Mouse (Mus musculus) liver, embryonic 13.5 days (tissue): ENCODE measurements at regions not wholly inside any gene's neighbourhood (a gene's known extent, or its start where the extent isn't known, plus 50 kb on each side); places are given as distances from the start of the nearest gene placed in this dataset.

Source experiments
- ATAC-seq: fragments of 200-750 bp; cut with Nextera tagmentation; 2 replicates; pipeline ENCODE4 v1.8.0; 2017; ENCODE audit warnings: low read depth, mild to moderate bottlenecking, moderate number of reproducible peaks, moderate library complexity
- DNase-seq: peaks from one replicate; pipeline ENCODE4 v3.0.0; 2022
- H3K27ac ChIP-seq: fragments of 300-500 bp; sonication (generic); 2 replicates; pipeline ENCODE4 v1.5.1; 2015; ENCODE audit warnings: moderate library complexity, mild to moderate bottlenecking, inconsistent platforms
- H3K27me3 ChIP-seq: fragments of 300-500 bp; sonication (generic); 2 replicates; pipeline ENCODE4 v1.6.1; 2015; ENCODE audit warnings: mild to moderate bottlenecking, inconsistent platforms
- H3K36me3 ChIP-seq: fragments of 300-500 bp; sonication (generic); 2 replicates; pipeline ENCODE4 v1.6.1; 2015; ENCODE audit warnings: mild to moderate bottlenecking, inconsistent platforms
- H3K4me1 ChIP-seq: fragments of 300-500 bp; sonication (generic); replicated peaks from 2 replicates; pipeline ENCODE4 v1.6.1; 2015; ENCODE audit warnings: inconsistent platforms
- H3K4me2 ChIP-seq: fragments of 300-500 bp; sonication (generic); 2 replicates; pipeline ENCODE4 v1.6.1; 2015; ENCODE audit warnings: inconsistent platforms, mild to moderate bottlenecking, moderate library complexity
- H3K4me3 ChIP-seq: fragments of 300-500 bp; sonication (generic); replicated peaks from 2 replicates; pipeline ENCODE4 v1.5.1; 2015; ENCODE audit warnings: mild to moderate bottlenecking, inconsistent platforms
- H3K9ac ChIP-seq: fragments of 300-500 bp; sonication (generic); 2 replicates; pipeline ENCODE4 v1.6.1; 2015; ENCODE audit warnings: mild to moderate bottlenecking, inconsistent platforms
- H3K9me3 ChIP-seq: fragments of 300-500 bp; sonication (generic); replicated peaks from 2 replicates; pipeline ENCODE4 v1.6.1; 2016; ENCODE audit warnings: inconsistent platforms
- WGBS: fragments of 180-500 bp; shearing (Covaris S2); methylation state at CpG from one replicate; pipeline ENCODE4 v1.1.7; 2015; ENCODE audit not compliant: insufficient replicate concordance; 5-methylcytosine and 5-hydroxymethylcytosine counted together

GRCm38 (mm10) chr2:147277636-147278035 lies 83.6 kb upstream of the Nkx2-2 start:
- 60% methylated on average over 4 of the region's 4 CpGs for WGBS
- Histone ChIP-seq H3K36me3 (no peaks in the 10 kb centered on the region), H3K27me3 (no peaks in the 10 kb centered on the region)

GRCm38 (mm10) chr2:147269171-147269570 lies 75.1 kb upstream of the Nkx2-2 start:
- 43% methylated on average over 1 of the region's 1 CpGs for WGBS
- Histone ChIP-seq H3K36me3 (no peaks in the 10 kb centered on the region), H3K4me1 (no peaks in the 10 kb centered on the region), H3K4me3 (no peak overlapping the region), H3K4me2 (no peak overlapping the region), H3K27ac (no peak overlapping the region), H3K9ac (no peak overlapping the region), H3K9me3 (no peaks in the 10 kb centered on the region), H3K27me3 (no peaks in the 10 kb centered on the region)
- ATAC-seq (no peak), DNase-seq (no peak)

More at GRCm38 (mm10) chr2:147277636-147278035, 83.6 kb upstream of the Nkx2-2 start:
- Histone ChIP-seq H3K9me3 (no peaks in the 10 kb centered on the region), H3K9ac (no peak overlapping the region), H3K27ac (no peak overlapping the region), H3K4me1 (no peaks in the 10 kb centered on the region), H3K4me2 (no peak overlapping the region), H3K4me3 (no peak overlapping the region)
- ATAC-seq (no peak), DNase-seq (no peak)

GRCm38 (mm10) chr2:147267901-147268300 lies 73.9 kb upstream of the Nkx2-2 start:
- no peak for ATAC-seq
- WGBS, result 60% methylated on average over 5 of the region's 5 CpGs
- no peak for DNase-seq

GRCm38 (mm10) chr2:147267257-147267656 lies 73.2 kb upstream of the Nkx2-2 start:
- WGBS, result 67% methylated on average over 3 of the region's 3 CpGs
- Histone ChIP-seq H3K36me3 (no peaks in the 10 kb centered on the region), H3K9ac (no peak overlapping the region), H3K27ac (no peak overlapping the region), H3K9me3 (no peaks in the 10 kb centered on the region), H3K27me3 (no peaks in the 10 kb centered on the region), H3K4me2 (no peak overlapping the region), H3K4me1 (no peaks in the 10 kb centered on the region), H3K4me3 (no peak overlapping the region)
- no peak for ATAC-seq
- no peak for DNase-seq

More at GRCm38 (mm10) chr2:147267901-147268300, 73.9 kb upstream of the Nkx2-2 start:
- Histone ChIP-seq H3K4me1 (no peaks in the 10 kb centered on the region), H3K9ac (no peak overlapping the region), H3K9me3 (no peaks in the 10 kb centered on the region), H3K27me3 (no peaks in the 10 kb centered on the region), H3K4me2 (no peak overlapping the region), H3K36me3 (no peaks in the 10 kb centered on the region), H3K27ac (no peak overlapping the region), H3K4me3 (no peak overlapping the region)

- peak; percentile 14 for DNase-seq
- no peaks in the 10 kb centered on the region for H3K4me1 ChIP-seq
- no peak for ATAC-seq
- 13% methylated on average over 6 of the region's 6 CpGs for WGBS
- H3K9me3 ChIP-seq, result no peaks in the 10 kb centered on the region
- no peak overlapping the region for H3K27ac ChIP-seq
- no peaks in the 10 kb centered on the region for H3K36me3 ChIP-seq
- no peak overlapping the region for H3K4me2 ChIP-seq
- H3K4me3 ChIP-seq, result no peak overlapping the region
- H3K27me3 ChIP-seq, result no peaks in the 10 kb centered on the region
- H3K9ac ChIP-seq, result no peak overlapping the region
Observed at GRCm38 (mm10) chr2:147256696-147257095, 62.7 kb upstream of the Nkx2-2 start.

GRCm38 (mm10) chr2:147254944-147255343 lies 60.9 kb upstream of the Nkx2-2 start:
- ATAC-seq (no peak), DNase-seq (no peak)
- Histone ChIP-seq H3K4me1 (no peaks in the 10 kb centered on the region), H3K9me3 (no peaks in the 10 kb centered on the region), H3K36me3 (no peaks in the 10 kb centered on the region), H3K9ac (no peak overlapping the region), H3K4me3 (no peak overlapping the region), H3K27ac (no peak overlapping the region), H3K4me2 (no peak overlapping the region), H3K27me3 (no peaks in the 10 kb centered on the region)
- WGBS, result 54% methylated on average over 3 of the region's 3 CpGs

- no peak overlapping the region for H3K4me3 ChIP-seq
- WGBS, result 60% methylated on average over 5 of the region's 5 CpGs
- no peak overlapping the region for H3K9ac ChIP-seq
- no peaks in the 10 kb centered on the region for H3K36me3 ChIP-seq
- no peak for ATAC-seq
- no peaks in the 10 kb centered on the region for H3K27me3 ChIP-seq
- H3K27ac ChIP-seq, result no peak overlapping the region
- DNase-seq, result no peak
- no peaks in the 10 kb centered on the region for H3K4me1 ChIP-seq
- no peaks in the 10 kb centered on the region for H3K9me3 ChIP-seq
- no peak overlapping the region for H3K4me2 ChIP-seq
Observed at GRCm38 (mm10) chr2:147254137-147254536, 60.1 kb upstream of the Nkx2-2 start.

GRCm38 (mm10) chr2:147247981-147248514 lies 54.0 kb upstream of the Nkx2-2 start:
- Histone ChIP-seq H3K27me3 (no peaks in the 10 kb centered on the region), H3K4me2 (no peak overlapping the region), H3K4me1 (no peaks in the 10 kb centered on the region), H3K4me3 (no peak overlapping the region), H3K36me3 (no peaks in the 10 kb centered on the region), H3K9me3 (no peaks in the 10 kb centered on the region), H3K9ac (no peak overlapping the region), H3K27ac (no peak overlapping the region)
- no peak for ATAC-seq
- WGBS, result 65% methylated on average over 6 of the region's 6 CpGs
- DNase-seq, result no peak

GRCm38 (mm10) chr2:147247238-147247637 lies 53.2 kb upstream of the Nkx2-2 start:
- Histone ChIP-seq H3K9me3 (no peaks in the 10 kb centered on the region), H3K4me2 (no peak overlapping the region), H3K27ac (no peak overlapping the region), H3K27me3 (no peaks in the 10 kb centered on the region), H3K4me1 (no peaks in the 10 kb centered on the region), H3K4me3 (no peak overlapping the region), H3K36me3 (no peaks in the 10 kb centered on the region), H3K9ac (no peak overlapping the region)
- 62% methylated on average over 8 of the region's 8 CpGs for WGBS
- no peak for ATAC-seq
- no peak for DNase-seq

GRCm38 (mm10) chr2:147244406-147244805 lies 50.4 kb upstream of the Nkx2-2 start:
- Histone ChIP-seq H3K4me1 (no peaks in the 10 kb centered on the region), H3K4me2 (no peak overlapping the region), H3K9ac (no peak overlapping the region), H3K36me3 (no peaks in the 10 kb centered on the region), H3K27me3 (no peaks in the 10 kb centered on the region), H3K27ac (no peak overlapping the region), H3K9me3 (no peaks in the 10 kb centered on the region), H3K4me3 (no peak overlapping the region)
- DNase-seq (no peak), ATAC-seq (no peak)
- WGBS, result 69% methylated on average over 1 of the region's 1 CpGs
